Mouse (Mus musculus) stomach, postnatal 0 days (tissue): ENCODE measurements around the gene Dek.

Experiments
- CTCF ChIP-seq: IDR thresholded peaks from 2 replicates; pipeline ENCODE4 v1.5.1; 2016; ENCODE audit warnings: antibody characterized with exemption, low read depth, mild to moderate bottlenecking, moderate library complexity
- EP300 ChIP-seq: optimal IDR thresholded peaks from 2 replicates; pipeline ENCODE3; 2016; ENCODE audit warnings: antibody characterized with exemption

DNA sequence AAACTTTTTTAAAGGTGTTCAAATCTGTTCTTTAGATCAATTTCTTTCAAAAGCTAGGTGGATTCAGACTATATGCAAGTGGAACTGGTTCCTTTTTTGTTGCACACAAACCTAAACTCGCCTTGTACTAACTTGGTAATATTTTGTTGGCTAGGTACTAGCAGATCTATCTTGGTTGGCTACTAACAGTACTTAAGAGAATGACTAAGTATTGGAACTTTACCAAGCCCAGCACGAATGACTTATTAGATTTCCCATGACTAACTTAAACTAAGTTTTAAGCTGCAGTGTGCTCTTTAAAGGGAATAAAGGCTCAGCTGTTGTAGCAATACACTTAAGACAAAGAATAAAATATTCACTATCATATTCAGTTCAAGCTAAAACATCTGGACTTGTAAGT lies 16.7 kb downstream of the Dek start:
- TF ChIP-seq CTCF (no peak), EP300 (no peak)
